Mouse (Mus musculus) heart, embryonic 12.5 days (tissue): ENCODE measurements around the gene Fkbp8. TPM values are rescaled to one million over a fixed set of nuclear protein-coding genes. Genes with fewer than 3 reads are reported as not detected.

Experiments
- ATAC-seq: fragments of 200-750 bp; cut with Nextera tagmentation; 2 replicates; pipeline ENCODE4 v1.8.0; 2017; ENCODE audit warnings: moderate TSS enrichment, moderate library complexity; ENCODE audit not compliant: insufficient number of reproducible peaks, low FRiP score
- H3K27ac ChIP-seq: fragments of 300-500 bp; sonication (generic); 2 replicates; pipeline ENCODE4 v1.5.1; 2016; ENCODE audit warnings: mild to moderate bottlenecking, moderate library complexity; ENCODE audit not compliant: poor library complexity, severe bottlenecking
- H3K27me3 ChIP-seq: fragments of 300-500 bp; sonication (generic); replicated peaks from 2 replicates; pipeline ENCODE4 v1.6.1; 2016; ENCODE audit warnings: mild to moderate bottlenecking, moderate library complexity
- H3K36me3 ChIP-seq: fragments of 300-500 bp; sonication (generic); 2 replicates; pipeline ENCODE4 v1.6.1; 2016; ENCODE audit warnings: mild to moderate bottlenecking, moderate library complexity
- H3K4me1 ChIP-seq: fragments of 300-500 bp; sonication (generic); replicated peaks from 2 replicates; pipeline ENCODE4 v1.6.1; 2016; ENCODE audit warnings: mild to moderate bottlenecking
- H3K4me2 ChIP-seq: fragments of 300-500 bp; sonication (generic); 2 replicates; pipeline ENCODE4 v1.6.1; 2016; ENCODE audit warnings: mild to moderate bottlenecking, moderate library complexity
- H3K4me3 ChIP-seq: fragments of 300-500 bp; sonication (generic); 2 replicates; pipeline ENCODE4 v1.5.1; 2016; ENCODE audit warnings: mild to moderate bottlenecking
- H3K9ac ChIP-seq: fragments of 300-500 bp; sonication (generic); 2 replicates; pipeline ENCODE4 v1.6.1; 2016; ENCODE audit warnings: mild to moderate bottlenecking, moderate library complexity
- H3K9me3 ChIP-seq: fragments of 300-500 bp; sonication (generic); replicated peaks from 2 replicates; pipeline ENCODE4 v1.6.1; 2016; ENCODE audit warnings: mild to moderate bottlenecking, moderate library complexity
- WGBS: fragments of 180-500 bp; shearing (Covaris S2); methylation state at CpG from one replicate; pipeline ENCODE4 v1.1.7; 2016; 5-methylcytosine and 5-hydroxymethylcytosine counted together
- polyA plus RNA-seq: library from polyadenylated mRNA; unstranded; fragments of >200 nt; fragmentation: Nextera tagmentation; extraction: Ambion mirVana; gene quantifications from 2 replicates; pipeline ENCODE4 v1.2.1, GENCODE M21; 2016

Gene Fkbp8
- 227 and 231 TPM in 2 replicates for polyA plus RNA-seq

- Histone ChIP-seq H3K9me3 (no peaks in the 10 kb centered on the region), H3K36me3 (peaks cover 30% of the 10 kb centered on the region), H3K9ac (peak within 1 kb of the TSS; percentile 95), H3K27me3 (no peaks in the 10 kb centered on the region), H3K27ac (peak within 1 kb of the TSS; percentile 84), H3K4me2 (peak within 1 kb of the TSS; percentile 74), H3K4me1 (peaks cover 24% of the 10 kb centered on the region), H3K4me3 (peak within 1 kb of the TSS; percentile 80)
- under 1% methylated on average over 57 of the region's 61 CpGs for WGBS
- ATAC-seq: peak; percentile 92
These were observed at the start of gene Fkbp8, which contains the start of gene Kxd1 for GRCm38 (mm10) chr8:70527512-70528181. Gene Fkbp8 (plus strand): TSS chr8:70527724. Gene Kxd1 (minus strand): TSS chr8:70527956.

GRCm38 (mm10) chr8:70481908-70482307 is 45.6 kb upstream of the Fkbp8 start:
- H3K27me3 ChIP-seq: peaks cover 84% of the 10 kb centered on the region

GRCm38 (mm10) chr8:70482943-70483342 is 44.6 kb upstream of the Fkbp8 start:
- no peak overlapping the region for H3K4me3 ChIP-seq
- peaks cover 8% of the 10 kb centered on the region for H3K4me1 ChIP-seq
- no peak overlapping the region for H3K4me2 ChIP-seq
- H3K9me3 ChIP-seq: no peaks in the 10 kb centered on the region
- WGBS: 37% methylated on average over 2 of the region's 2 CpGs
- no peaks in the 10 kb centered on the region for H3K36me3 ChIP-seq
- no peak overlapping the region for H3K27ac ChIP-seq
- no peak overlapping the region for H3K9ac ChIP-seq
- peaks cover 90% of the 10 kb centered on the region for H3K27me3 ChIP-seq
- ATAC-seq: no peak

More at GRCm38 (mm10) chr8:70481908-70482307, 45.6 kb upstream of the Fkbp8 start:
- Histone ChIP-seq H3K36me3 (no peaks in the 10 kb centered on the region), H3K27ac (no peak overlapping the region), H3K4me3 (no peak overlapping the region), H3K4me2 (no peak overlapping the region), H3K9ac (no peak overlapping the region), H3K9me3 (no peaks in the 10 kb centered on the region), H3K4me1 (peaks cover 8% of the 10 kb centered on the region)
- ATAC-seq: no peak
- WGBS: 70% methylated on average over 3 of the region's 3 CpGs

- no peak overlapping the region for H3K4me3 ChIP-seq
- peaks cover 100% of the 10 kb centered on the region for H3K27me3 ChIP-seq
- no peaks in the 10 kb centered on the region for H3K36me3 ChIP-seq
- H3K9ac ChIP-seq: no peak overlapping the region
- no peak overlapping the region for H3K4me2 ChIP-seq
- whole genome bisulfite sequencing: 39% methylated on average over 7 of the region's 7 CpGs
- H3K4me1 ChIP-seq: peaks cover 40% of the 10 kb centered on the region
- ATAC-seq: no peak
- no peaks in the 10 kb centered on the region for H3K9me3 ChIP-seq
- no peak overlapping the region for H3K27ac ChIP-seq
These were observed 41.3 kb upstream of the Fkbp8 start for GRCm38 (mm10) chr8:70486191-70486681.

- H3K36me3 ChIP-seq: no peaks in the 10 kb centered on the region
- no peak within 1 kb of the TSS for H3K27ac ChIP-seq
- H3K27me3 ChIP-seq: peaks cover 100% of the 10 kb centered on the region
- WGBS: 5% methylated on average over 33 of the region's 33 CpGs
- peak within 1 kb of the TSS; percentile 63 for H3K4me2 ChIP-seq
- no peaks in the 10 kb centered on the region for H3K9me3 ChIP-seq
- H3K4me1 ChIP-seq: peaks cover 40% of the 10 kb centered on the region
- peak within 1 kb of the TSS; percentile 35 for H3K4me3 ChIP-seq
- ATAC-seq: no peak
- H3K9ac ChIP-seq: no peak within 1 kb of the TSS; the same call in 1 of the 2 replicates
These were observed 40.5 kb upstream of the Fkbp8 start, which contains the start of gene Tmem59l for GRCm38 (mm10) chr8:70486941-70487520. Gene Tmem59l (minus strand): TSS chr8:70487358.

- Histone ChIP-seq H3K27ac (no peak overlapping the region), H3K4me1 (peaks cover 49% of the 10 kb centered on the region), H3K9ac (peak overlapping the region; percentile 47), H3K4me2 (peak overlapping the region; percentile 63), H3K4me3 (peak overlapping the region; percentile 35), H3K9me3 (no peaks in the 10 kb centered on the region), H3K27me3 (peaks cover 100% of the 10 kb centered on the region), H3K36me3 (no peaks in the 10 kb centered on the region)
- WGBS: 3% methylated on average over 55 of the region's 55 CpGs
- ATAC-seq: peak; percentile 31; the same call in 1 of the 2 replicates
These were observed 39.3 kb upstream of the Fkbp8 start for GRCm38 (mm10) chr8:70487993-70488796.

- peak overlapping the region; percentile 63 for H3K4me2 ChIP-seq
- 0 out of 2 replicates have a peak overlapping the region, but pooled peaks have one; percentile 55 for H3K9ac ChIP-seq
- H3K27ac ChIP-seq: no peak overlapping the region
- no peak for ATAC-seq
- peak overlapping the region; percentile 44 for H3K4me3 ChIP-seq
- no peaks in the 10 kb centered on the region for H3K9me3 ChIP-seq
- H3K4me1 ChIP-seq: peaks cover 57% of the 10 kb centered on the region
- H3K36me3 ChIP-seq: no peaks in the 10 kb centered on the region
- WGBS: 1% methylated on average over 14 of the region's 14 CpGs
- H3K27me3 ChIP-seq: peaks cover 100% of the 10 kb centered on the region
These were observed 38.5 kb upstream of the Fkbp8 start for GRCm38 (mm10) chr8:70488931-70489470.

GRCm38 (mm10) chr8:70489576-70489975 is 37.9 kb upstream of the Fkbp8 start:
- peaks cover 100% of the 10 kb centered on the region for H3K27me3 ChIP-seq
- under 1% methylated on average over 22 of the region's 41 CpGs for WGBS
- no peaks in the 10 kb centered on the region for H3K9me3 ChIP-seq
- ATAC-seq: no peak
- peak overlapping the region; percentile 44 for H3K4me3 ChIP-seq
- H3K4me2 ChIP-seq: peak overlapping the region; percentile 63
- H3K9ac ChIP-seq: peak overlapping the region; percentile 55
- H3K27ac ChIP-seq: no peak overlapping the region
- H3K36me3 ChIP-seq: no peaks in the 10 kb centered on the region
- peaks cover 62% of the 10 kb centered on the region for H3K4me1 ChIP-seq

- peaks cover 63% of the 10 kb centered on the region for H3K4me1 ChIP-seq
- peaks cover 100% of the 10 kb centered on the region for H3K27me3 ChIP-seq
- no peak overlapping the region for H3K27ac ChIP-seq
- peak overlapping the region; percentile 44; the same call in 1 of the 2 replicates for H3K4me3 ChIP-seq
- H3K4me2 ChIP-seq: no peak overlapping the region
- H3K36me3 ChIP-seq: no peaks in the 10 kb centered on the region
- ATAC-seq: no peak
- H3K9me3 ChIP-seq: no peaks in the 10 kb centered on the region
- 13% methylated on average over 10 of the region's 10 CpGs for WGBS
- H3K9ac ChIP-seq: no peak overlapping the region
These were observed 37.3 kb upstream of the Fkbp8 start for GRCm38 (mm10) chr8:70490061-70490879.

GRCm38 (mm10) chr8:70490880-70491495 is 36.5 kb upstream of the Fkbp8 start:
- 3% methylated on average over 20 of the region's 20 CpGs for WGBS
- no peak overlapping the region for H3K4me3 ChIP-seq
- H3K9ac ChIP-seq: no peak overlapping the region
- ATAC-seq: no peak
- no peaks in the 10 kb centered on the region for H3K9me3 ChIP-seq
- no peaks in the 10 kb centered on the region for H3K36me3 ChIP-seq
- H3K27me3 ChIP-seq: peaks cover 100% of the 10 kb centered on the region
- peaks cover 68% of the 10 kb centered on the region for H3K4me1 ChIP-seq
- H3K4me2 ChIP-seq: no peak overlapping the region
- no peak overlapping the region for H3K27ac ChIP-seq
